Mouse (Mus musculus) ZHBTc4 (cell line): Measurements from ENCODE around the gene Pcgf6.
A peak's percentile ranks its signal among the peaks of the same experiment; 100 is the strongest.
"Not testable (repeated sequence)": the region's sequence is repeated elsewhere in the genome, so short reads cannot be mapped to it uniquely, and the experiment has no call there.

Source experiments
- DNase-seq: peaks from one replicate; pipeline ENCODE4 v3.0.0-alpha.2; 2011; ENCODE audit warnings: low read depth, low spot score

Pcgf6 gene

DNA sequence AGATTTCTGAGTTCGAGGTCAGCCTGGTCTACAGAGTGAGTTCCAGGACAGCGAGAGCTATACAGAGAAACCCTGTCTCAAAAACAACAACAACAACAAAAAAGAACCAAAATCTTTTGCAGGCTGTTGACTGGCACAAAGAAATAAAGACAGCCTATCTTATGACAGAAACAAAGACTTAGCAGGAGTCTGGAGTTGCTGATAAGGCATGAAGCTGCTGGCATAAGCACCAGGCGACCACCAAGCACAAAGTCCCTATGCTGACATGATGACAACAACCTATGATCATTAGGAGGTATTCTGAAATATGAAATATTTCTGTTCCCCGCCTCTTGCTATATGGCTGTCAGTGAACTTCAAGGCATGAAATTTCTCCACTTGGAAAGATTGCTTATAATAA is 51.8 kb downstream of the Pcgf6 start:
- DNase-seq = no peak

DNA sequence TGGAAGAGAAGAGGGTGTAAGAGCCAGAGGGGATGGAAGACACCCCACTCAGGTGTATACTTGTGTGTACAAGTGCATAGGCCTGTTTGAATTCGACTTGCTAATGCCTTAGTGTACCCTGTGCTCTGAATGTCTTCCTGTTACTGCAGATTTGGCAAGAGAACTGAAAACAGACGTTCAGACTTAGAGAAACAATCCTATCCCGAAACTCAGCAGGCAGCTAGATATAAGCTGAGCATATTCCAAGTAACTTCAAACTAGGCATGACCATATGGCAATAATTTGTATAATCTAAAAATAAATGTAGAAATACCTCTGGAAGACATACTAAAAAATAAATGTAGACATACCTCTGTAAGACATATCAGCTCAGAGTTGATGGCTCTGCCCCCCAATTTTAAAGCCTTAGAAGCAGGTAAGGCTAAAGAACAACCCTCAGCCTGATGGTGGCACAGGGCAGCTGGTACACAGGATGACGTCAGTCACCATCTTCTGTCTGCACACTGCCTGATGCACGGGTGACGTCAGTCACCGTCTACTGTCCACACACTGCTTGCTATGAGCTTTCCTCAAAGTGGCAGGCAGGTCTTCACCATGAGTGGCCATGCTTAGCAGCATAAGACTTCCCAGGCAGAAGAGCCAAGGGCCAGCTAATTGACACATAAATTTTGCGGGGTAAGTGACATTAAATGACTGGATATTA is 52.4 kb downstream of the Pcgf6 start:
- DNase-seq = no peak

DNA sequence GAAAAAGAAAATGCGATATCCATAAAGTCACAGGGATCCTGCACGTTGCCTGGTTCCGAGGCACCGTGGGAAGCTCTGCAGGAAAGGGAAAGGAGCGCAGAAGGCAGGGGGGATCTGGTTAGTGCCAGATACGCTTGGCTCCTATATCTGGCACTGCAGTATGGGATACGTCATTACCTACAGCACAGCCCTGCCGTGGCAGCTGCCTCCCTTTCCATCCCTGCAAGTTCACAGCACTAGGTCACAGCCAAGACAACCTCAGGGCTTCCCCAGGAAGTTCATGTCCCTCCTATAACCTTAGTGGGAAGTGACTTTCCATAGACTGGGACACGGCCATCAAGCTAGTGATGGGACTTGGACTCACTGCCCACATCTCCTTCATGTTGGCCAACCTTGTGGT is 54.6 kb downstream of the Pcgf6 start:
- no peak for DNase-seq

DNA sequence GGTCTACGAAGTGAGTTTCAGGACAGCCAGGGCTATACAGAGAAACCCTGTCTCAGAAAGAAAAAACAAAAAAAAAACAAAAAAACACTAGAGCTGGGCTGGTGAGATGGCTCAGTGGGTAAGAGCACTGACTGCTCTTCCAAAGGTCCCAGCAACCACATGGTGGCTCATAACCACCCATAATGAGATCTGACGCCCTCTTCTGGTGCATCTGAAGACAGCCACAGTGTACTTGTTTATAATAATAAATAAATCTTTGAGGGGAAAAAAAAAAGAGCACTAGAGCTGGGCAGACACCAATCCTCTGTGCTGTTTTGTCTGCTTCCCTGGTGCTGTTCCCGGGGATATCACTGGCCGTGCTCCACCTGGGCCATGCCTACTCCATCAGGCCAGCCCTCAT is 58.4 kb downstream of the Pcgf6 start:
- DNase-seq = not testable (repeated sequence)

DNA sequence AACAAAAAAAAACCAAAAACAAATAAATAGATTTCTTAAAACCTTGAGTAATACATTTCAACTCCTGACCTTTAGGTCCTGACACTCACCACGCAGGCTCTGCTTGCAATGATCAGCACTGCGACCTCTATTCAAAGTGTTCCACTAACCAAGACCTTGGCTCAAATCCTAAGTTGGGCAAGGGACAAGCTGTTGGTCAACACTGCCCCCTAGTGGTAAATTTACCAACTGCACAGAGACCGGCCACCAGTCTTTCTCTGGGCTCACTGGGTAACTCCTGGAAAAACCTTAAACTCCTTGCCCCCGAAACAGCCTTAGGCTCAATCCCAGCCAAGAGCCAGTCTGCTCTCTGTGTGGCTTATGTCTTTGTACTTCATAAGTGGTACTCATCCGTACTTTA is 59.6 kb downstream of the Pcgf6 start:
- peak; percentile 88 for DNase-seq

DNA sequence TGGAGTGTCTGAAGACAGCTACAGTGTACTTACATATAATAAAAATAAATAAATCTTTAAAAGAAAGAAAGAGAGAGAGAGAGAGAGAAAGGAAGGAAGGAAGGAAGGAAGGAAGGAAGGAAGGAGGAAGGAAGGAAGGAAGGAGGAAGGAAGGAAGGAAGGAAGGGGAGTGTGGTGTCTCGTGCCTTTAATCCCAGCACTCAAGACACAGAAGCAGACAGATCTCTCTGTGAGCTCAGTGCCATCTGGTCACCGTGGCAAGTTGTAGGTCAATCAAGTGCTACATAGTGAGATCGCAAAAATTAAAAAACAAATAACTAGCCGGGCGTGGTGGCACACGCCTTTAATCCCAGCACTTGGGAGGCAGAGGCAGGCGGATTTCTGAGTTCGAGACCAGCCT is 60.1 kb downstream of the Pcgf6 start:
- not testable (repeated sequence) for DNase-seq

DNA sequence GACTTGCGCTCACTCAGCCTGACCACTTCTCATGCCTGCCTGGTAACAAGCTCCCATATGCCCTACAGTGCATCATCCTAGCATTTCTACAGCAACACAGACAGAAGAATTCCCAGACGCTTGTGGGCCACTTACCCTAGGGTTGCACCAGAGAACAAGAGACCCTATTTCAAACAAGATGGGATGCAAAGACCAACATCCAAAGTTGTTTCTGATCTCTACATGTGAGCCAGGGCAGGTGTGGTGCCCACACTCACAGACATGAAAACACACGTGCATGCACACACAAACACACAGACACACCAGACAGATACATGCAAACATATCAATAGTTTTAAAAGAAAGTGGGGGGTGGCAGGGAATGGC is 60.6 kb downstream of the Pcgf6 start:
- DNase-seq = no peak

DNA sequence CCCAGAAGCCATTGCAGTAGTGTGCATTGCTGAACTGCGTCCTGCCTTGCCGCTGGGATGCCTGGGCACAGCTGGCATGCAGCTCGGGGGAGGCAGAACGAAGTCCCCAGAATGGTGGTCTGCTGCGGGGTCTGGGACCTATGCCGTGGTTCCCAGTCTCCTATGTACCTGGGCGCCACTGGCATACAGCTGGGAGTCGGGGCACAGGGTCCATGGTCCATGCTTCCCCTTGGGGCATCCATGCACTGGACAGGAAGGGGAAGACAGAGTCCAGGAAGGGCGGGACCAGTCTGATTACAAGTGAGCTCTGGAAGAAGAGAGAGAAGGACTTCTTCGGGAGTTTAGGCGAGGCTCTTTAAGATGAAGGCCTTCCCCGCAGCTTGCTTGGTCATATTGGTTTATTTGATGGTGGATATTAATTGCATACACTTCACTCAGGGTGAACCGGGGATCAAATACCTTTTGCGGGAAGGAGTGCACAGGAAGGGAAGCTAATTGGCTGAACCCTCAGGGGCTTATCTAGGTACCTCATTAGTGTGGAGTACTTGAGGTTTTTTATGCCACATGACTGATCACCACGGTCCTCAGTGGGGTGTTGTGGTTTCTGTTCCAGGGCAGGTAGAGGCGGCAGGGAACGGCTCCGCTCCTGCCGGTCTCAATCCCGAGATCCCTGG is 61.1 kb downstream of the Pcgf6 start:
- DNase-seq = no peak

DNA sequence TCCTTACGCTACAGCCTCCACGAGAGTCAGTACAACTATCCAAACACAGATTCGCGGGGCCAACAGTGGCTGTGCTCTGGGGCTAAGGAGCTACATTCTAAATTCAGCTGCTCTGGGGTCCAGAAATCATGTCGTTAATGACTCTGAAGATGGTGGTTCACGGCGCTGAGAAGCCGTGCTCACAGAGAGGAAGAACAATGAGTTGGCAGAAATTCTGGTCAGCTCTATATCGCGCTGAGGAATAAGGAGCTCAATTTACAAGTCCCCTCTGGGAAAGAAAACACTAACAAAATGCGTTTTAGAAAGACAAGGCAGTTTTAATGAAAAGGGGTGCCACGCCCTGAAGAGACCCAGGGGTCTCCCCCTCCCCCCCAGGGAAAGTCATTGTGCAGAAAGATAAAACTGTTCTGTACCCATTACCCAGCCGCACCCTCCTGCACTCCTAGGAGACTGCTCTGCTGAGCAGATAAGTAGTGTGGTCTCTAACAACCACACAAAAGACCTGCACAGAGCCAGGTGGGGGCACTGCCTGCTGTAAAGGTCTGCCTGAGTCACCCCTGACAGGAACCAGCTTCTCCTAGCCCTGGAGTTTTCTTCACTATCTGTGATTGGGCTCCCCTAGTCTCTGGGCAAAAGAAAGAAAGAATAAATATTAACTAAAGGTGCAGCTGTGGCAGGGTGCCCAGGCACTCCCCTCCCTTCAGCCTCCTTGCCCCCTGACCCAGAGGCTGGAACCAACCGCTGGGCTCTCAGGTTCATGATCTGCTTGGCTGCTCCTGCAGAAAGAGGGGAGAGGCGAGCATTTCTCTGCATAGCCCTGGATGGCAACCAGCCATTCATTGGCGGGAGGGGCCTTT is 62.2 kb downstream of the Pcgf6 start:
- DNase-seq = peak; percentile 80

DNA sequence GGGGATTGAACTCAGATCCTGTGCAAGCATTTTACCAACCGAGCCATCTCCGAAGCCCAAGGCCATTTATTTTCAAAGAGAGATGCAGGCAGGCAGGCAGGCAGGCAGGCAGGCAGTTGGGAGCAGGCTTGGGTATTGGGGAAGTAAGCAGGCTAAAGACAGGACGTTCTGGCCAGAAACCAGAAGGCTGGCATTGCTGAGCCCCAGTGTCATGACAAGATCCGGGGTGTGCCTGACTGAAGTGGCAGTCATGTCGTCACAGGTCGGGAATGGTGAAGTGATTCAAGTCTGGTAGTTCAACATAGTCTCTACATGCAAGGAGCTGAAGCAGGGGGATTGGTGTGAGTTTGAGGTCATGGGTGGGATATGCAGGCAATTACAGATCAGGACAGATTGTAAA is 63.1 kb downstream of the Pcgf6 start:
- peak; percentile 34 for DNase-seq

DNA sequence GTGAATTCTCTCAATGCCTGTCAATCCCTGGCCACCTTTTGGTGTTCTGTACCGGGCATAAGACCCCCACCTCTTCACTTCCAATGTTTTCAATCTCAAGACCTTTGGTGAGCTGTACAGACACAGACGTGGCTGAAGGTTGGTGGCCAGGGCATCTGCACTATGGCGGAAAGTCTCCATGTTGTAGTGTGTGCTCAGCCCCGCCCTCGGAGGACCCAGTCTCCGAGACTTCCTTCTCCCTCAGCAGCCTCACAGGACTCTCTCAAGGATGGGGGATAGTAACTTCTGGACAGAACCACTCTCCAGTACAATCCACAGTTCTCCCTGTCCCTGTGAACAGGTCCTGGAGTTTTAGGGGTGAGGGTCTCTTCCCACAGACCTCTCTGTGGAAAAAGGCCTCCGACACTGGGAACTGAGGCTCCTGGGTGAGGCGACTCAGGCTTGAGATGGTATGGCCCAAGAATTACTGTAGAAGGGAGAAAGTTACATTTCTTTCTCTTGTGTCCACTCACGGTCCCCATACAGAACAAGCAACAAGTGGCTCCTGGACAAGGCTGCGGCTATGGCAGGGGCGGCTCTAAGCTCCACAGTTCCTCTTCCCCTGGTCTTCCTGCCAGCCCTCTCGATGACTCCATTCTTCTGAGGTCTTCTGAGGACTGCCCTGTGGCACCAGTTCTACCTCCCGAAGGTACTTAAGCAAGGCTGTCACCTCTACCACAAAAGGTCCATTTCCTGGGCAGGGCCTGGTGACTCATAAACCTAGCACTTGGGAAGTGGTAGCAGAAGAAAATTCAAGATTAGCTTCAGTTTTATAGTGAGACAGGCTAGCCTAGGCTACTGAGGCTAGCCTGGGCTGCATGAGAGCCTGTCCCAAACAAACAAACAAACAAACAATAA is 65.7 kb downstream of the Pcgf6 start:
- DNase-seq = peak; percentile 30

DNA sequence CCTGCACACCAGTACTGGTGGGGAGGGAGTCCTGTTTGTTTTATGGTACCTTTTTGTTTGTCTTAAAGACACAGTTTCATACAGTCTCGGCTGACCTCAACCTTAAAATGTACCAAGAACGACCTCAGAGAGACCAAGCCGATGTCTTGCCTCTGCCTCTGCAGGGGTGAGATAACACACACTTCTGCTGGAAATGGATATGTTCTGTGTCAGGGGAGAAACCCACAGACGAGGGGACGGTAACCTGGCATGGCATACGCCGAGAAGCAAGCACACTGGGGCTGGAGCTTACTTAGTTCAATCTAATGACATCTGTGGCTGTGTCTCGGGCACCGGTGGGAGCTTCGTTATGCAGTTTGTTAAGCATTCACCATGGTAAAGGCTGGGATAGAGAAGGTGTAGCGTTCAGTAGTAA is 66.7 kb downstream of the Pcgf6 start:
- peak; percentile 23 for DNase-seq
